Mouse (Mus musculus): ENCODE data around the gene Dkk3.

The Dkk3 gene

GRCm38 (mm10) chr7:112158942-112159341 is at the start of gene Dkk3:
TSS of gene Dkk3 (minus strand) at chr7:112159057.
- peak; percentile 49 for DNase-seq (ENCODE audit: low read depth, low spot score)

DNA sequence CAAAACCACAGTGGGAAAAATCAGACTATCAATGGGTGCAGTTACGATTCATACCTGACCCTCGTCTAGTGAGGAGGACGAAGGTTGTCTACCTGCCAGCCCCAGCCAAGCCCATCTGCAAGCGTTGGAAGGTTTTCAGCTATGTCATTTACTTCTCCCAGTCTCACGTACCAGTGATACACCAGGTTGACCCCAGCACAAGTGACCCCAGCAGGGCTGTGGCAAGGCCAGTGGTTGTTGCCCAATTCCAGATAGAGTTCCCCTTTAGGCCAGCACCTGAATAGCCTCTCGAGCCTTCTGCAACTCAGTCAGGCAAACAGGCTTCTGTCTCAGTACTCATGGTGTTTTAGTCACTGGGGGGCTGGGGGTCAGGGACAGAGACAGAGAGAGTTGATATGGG is 48.9 kb upstream of the Dkk3 start:
- DNase-seq (ENCODE audit: low read depth, low spot score): no peak

GRCm38 (mm10) chr7:112205513-112205912 is 46.7 kb upstream of the Dkk3 start:
- DNase-seq (ENCODE audit: low read depth, low spot score): no peak

DNA sequence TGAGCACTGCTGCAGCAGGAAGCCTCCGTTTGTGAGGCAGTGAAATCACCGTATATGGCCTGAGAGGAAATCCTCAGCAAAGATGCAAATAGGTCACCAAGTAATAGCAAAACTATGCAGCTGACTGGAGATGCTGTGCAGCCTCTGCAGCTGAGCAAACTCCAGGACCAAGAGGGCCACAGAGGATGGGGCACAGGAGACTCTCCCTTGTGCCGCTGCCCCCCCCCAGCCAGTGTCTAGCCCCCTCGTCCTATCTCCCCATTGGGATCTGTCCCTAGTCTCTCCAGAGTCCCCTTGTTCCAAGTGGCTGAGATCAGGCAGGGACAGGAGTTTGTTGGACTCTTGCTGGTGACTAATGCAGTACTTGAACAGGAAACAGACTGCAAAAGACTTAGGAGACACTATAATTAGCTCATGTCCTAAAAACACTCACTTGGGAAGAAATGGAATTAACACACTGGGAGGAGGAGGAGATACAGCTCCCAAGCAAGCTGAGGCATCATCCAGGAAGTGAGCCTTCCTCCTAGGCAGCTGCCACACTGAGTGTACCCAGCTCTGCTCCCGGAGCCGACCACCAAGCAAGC is 45.6 kb upstream of the Dkk3 start:
- DNase-seq (ENCODE audit: low read depth, low spot score): no peak

- no peak for DNase-seq (ENCODE audit: low read depth, low spot score)
These were observed 45.1 kb upstream of the Dkk3 start for GRCm38 (mm10) chr7:112203937-112204336.

GRCm38 (mm10) chr7:112202843-112203242 is 44.0 kb upstream of the Dkk3 start:
- no peak for DNase-seq (ENCODE audit: low read depth, low spot score)

GRCm38 (mm10) chr7:112202194-112202593 is 43.3 kb upstream of the Dkk3 start:
- DNase-seq (ENCODE audit: low read depth, low spot score): no peak

DNA sequence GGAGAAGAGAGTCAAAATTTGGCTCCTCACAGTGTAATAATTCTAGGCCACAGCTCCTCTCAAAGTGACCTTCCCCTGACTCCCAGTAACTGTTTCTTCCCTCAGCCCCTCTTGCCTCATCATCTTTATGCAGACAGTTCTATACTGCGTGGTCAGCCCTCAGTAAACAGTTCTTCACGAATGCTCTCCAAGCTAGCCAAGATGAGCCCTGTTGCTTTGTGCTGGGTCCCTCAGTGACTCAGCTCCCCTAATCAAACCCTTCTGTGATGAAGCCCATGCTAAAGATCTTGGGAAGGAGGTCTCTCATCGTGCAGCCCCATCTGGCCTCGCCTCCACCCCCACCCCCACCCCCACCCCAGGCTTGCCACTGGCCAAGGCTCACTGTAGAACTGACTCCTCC is 41.9 kb upstream of the Dkk3 start:
- no peak for DNase-seq (ENCODE audit: low read depth, low spot score)

DNA sequence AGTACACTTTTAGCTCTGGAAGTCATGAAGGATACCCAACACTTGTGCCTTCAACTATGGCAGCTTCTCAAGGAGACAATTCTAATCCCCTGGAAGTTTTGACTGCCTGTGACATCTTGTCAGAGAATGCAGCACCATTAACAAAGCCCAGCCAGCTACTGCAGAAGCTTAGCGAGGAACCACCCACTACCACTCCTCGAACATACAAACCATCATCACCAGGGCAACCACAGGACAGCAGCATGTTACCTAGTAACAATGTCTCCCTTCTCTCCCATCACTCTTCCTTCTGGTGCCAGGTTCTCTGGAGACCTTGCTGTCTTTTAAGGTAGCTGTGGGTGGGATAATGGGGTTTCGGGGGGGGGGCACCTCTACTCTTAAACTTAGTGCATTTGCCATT is 40.5 kb upstream of the Dkk3 start:
- no peak for DNase-seq (ENCODE audit: low read depth, low spot score)

- DNase-seq (ENCODE audit: low read depth, low spot score): no peak
These were observed 38.6 kb upstream of the Dkk3 start for GRCm38 (mm10) chr7:112197461-112197860.

DNA sequence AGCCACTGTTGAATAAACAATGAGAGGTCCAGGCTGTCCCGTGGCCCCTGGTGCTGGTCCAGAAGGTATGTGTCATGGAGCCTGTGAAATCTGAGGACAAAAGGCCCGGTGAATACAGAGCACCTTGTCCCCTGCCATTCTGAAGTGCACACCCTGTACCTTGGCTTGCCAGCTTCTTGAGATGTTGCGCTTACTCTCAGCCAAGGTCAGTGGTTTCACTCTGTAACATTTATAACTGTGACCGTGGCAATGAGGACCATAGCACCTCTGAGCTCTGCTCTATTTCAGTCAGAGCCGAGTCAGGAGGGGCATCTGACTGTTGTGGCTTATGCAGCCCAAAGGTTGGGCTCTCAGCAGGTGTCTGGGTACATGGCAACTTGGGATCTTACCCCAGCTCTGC is 35.4 kb upstream of the Dkk3 start:
- no peak for DNase-seq (ENCODE audit: low read depth, low spot score)

DNA sequence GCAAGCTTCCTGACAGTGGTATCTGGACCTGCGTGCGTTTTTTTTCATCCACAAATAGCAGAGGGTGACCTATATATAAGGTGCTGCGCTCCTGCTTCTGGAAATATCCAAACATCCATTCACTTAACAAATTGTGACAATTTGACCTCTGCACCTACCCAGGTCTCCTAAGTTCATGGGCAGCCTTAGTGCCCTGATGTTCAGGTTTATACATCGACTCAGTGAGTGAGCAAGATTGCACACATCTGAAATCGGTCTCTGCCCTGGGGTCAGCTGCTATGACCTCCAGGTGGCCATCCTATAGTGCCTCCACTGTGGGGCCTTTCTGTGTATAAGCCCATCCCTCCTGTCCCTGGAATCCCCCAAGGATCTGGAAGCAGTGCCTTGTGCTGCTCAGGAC is 33.9 kb upstream of the Dkk3 start:
- no peak for DNase-seq (ENCODE audit: low read depth, low spot score)

- DNase-seq (ENCODE audit: low read depth, low spot score): no peak
These were observed 33.4 kb upstream of the Dkk3 start for GRCm38 (mm10) chr7:112192237-112192636.

DNA sequence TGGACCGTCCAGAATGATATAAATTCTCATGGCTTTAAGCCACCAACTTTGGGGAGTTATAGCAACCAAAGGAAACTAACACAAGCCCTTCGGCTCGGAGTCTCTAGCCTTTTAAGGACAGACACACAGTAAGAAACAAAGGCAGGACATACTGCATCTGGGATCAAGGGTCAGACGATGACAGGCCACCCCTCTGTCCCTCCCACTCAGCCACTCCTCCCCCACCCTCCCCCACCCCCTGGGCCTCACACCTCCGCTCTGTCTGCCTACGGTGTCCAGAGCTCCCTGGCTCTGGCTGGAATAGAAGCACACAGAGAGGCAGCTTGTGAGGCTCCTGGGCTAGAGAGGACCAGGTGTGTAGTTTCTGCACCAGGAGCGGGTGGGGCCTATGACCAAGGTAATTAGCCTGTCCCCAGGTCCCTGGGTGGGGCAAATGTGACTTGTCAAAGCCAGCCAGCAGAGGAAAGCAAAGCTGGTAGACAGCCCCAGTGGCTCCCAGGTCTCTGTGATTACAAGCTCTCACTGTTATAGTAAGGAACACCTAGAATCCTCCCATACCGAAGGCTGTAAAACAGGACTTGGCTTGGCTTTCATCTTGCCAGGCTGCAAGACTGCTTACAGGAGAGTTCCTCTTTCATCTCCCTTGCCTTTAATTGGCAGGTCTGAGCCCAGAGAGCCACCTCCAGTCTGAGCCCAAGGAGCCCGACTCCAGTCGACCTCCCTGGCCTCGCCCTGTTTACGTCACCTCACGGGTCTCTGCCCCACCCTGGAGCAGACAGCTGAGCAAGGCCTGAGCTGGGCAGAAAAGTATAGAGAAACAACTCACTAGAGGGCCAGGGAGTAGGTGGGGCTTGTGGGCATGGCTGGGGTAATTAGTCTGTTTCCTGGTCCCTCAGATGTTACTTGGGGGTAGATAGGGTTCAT is 28.9 kb upstream of the Dkk3 start:
- DNase-seq (ENCODE audit: low read depth, low spot score): no peak

DNA sequence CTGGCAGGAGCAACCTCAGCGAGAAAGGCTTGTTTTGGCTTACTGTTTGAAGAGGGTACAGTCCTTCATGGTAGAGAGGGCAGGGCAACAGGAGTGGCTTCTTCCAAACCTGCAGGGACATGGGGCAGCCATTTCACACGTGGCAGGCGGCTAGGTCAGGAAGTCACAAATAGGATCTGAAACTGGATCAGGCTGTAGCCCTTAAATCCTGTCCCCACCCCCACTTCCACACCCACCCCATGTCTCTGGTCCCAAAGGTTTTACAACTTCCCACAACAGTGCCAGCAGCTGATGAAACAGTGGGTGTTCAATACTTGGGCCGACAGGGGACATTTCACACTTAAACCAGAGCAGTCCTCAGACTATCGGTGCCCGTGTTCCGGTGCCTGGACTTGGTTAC is 28.0 kb upstream of the Dkk3 start:
- no peak for DNase-seq (ENCODE audit: low read depth, low spot score)

GRCm38 (mm10) chr7:112185226-112185745 is 26.4 kb upstream of the Dkk3 start:
- no peak for DNase-seq (ENCODE audit: low read depth, low spot score)

DNA sequence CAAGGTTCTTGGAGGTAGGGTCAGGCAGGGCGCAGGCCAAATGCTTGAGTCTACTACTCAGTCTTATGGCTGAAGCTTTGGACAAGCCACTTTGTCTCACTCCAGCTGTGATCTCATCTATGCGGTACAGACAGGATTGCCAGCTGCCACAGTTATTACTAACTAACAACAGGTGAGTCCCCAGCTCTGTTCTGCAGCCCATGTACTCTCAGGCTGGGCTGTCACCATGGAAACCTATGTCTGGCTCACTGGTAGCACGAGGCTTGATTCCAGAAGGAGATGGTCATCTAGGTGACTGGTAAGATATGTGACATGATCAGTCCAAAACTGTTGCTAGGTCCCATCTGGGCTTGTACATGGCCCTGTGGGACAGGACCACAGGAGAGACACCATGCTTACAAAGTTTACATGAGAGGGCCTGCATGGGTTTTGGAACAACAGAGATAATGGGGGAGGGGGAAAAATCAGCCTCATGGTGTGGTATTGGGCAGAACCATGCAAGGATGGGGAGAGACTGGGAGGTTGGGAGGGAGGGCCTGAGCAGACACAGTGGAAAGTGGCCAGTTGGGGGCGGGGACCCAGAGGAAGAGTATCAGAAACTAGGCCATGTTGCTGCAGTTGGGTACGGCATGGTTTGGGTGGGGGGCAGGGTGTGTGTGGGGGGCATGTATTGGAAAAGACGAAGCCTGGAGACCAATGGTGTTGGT is 25.8 kb upstream of the Dkk3 start:
- peak; percentile 42 for DNase-seq (ENCODE audit: low read depth, low spot score)

DNA sequence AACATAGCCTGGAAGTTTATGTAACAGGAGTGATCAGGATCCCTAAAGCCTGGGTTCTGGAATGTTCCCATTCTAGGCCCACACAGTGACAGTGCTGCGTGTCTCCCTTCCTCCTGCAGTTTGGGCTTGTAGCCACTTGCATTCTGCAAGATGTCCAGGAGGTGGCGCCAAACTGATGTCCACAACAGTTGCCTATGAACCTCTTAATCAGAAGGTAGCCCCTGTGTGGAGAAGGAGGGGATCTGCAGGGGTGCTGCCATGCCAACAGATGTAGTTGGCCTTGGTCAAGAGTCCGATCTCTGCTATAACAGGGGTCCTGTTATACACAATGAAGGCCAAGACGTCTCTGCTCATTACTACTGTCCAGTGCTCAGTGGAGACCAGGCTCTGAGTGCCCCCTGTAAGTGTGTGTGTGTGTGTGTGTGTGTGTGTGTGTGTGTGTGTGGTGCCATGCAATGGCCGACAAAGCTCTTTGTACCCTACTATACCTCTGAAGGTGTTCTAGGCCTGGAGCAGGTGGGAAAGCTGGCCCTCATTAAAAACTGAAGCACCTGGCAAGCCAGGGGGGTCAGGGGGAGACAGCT is 24.5 kb upstream of the Dkk3 start:
- DNase-seq (ENCODE audit: low read depth, low spot score): peak; percentile 91

GRCm38 (mm10) chr7:112180235-112180705 is 21.4 kb upstream of the Dkk3 start:
- peak; percentile 91 for DNase-seq (ENCODE audit: low read depth, low spot score)

GRCm38 (mm10) chr7:112176627-112177026 is 17.8 kb upstream of the Dkk3 start:
- no peak for DNase-seq (ENCODE audit: low read depth, low spot score)

DNA sequence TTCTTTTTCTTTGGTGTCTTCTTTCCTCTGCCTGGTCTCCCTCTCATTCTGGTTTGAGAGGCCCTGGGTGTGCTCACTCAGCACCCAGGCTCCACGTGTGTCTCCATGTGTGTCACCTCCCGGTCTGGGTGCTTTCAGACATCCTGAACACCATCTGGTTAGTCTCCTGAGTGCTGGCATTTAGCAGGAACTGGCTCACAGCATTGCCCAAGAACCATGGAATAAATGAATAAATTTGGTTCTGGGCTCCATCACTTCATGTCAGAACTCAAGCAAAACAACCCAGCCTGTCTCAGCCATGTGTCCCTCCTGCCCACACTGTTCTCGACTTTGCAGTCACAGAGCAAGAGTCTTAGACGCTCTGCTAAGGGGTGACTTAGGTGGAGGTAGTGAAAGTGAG is 13.8 kb upstream of the Dkk3 start:
- DNase-seq (ENCODE audit: low read depth, low spot score): no peak

Data from forelimb bud, embryonic 11.5 days (tissue).